Mouse (Mus musculus) intestine, embryonic 14.5 days (tissue): Measurements from ENCODE around the gene Rnf150. TPM values are rescaled to one million over a fixed set of nuclear protein-coding genes. Genes with fewer than 3 reads are reported as not detected.

ENCODE experiments used
- ATAC-seq: fragments of 200-750 bp; cut with Nextera tagmentation; replicated peaks from 2 replicates; pipeline ENCODE4 v1.8.0; 2017; ENCODE audit warnings: low read depth, moderate number of reproducible peaks, moderate TSS enrichment, moderate library complexity; ENCODE audit not compliant: low FRiP score, low TSS enrichment
- DNase-seq: peaks from one replicate; pipeline ENCODE4 v3.0.0-alpha.2; 2018; ENCODE audit warnings: low spot score
- H3K27ac ChIP-seq: fragments of 300-500 bp; sonication (generic); 2 replicates; pipeline ENCODE4 v1.5.1; 2014; ENCODE audit warnings: low read depth, mild to moderate bottlenecking, control low read depth
- H3K27me3 ChIP-seq: fragments of 300-500 bp; sonication (generic); replicated peaks from 2 replicates; pipeline ENCODE4 v1.6.1; 2014; ENCODE audit warnings: low read length, control low read depth; ENCODE audit not compliant: control insufficient read depth, insufficient read depth
- H3K36me3 ChIP-seq: fragments of 300-500 bp; sonication (generic); 2 replicates; pipeline ENCODE4 v1.6.1; 2014; ENCODE audit warnings: low read length, control low read depth; ENCODE audit not compliant: control insufficient read depth, insufficient read depth
- H3K4me1 ChIP-seq: fragments of 300-500 bp; sonication (generic); replicated peaks from 2 replicates; pipeline ENCODE4 v1.6.1; 2014; ENCODE audit warnings: low read length, control low read depth, mixed read lengths; ENCODE audit not compliant: control insufficient read depth, insufficient read depth
- H3K4me2 ChIP-seq: fragments of 300-500 bp; sonication (generic); 2 replicates; pipeline ENCODE4 v1.6.1; 2014; ENCODE audit warnings: low read length
- H3K4me3 ChIP-seq: fragments of 300-500 bp; sonication (generic); 2 replicates; pipeline ENCODE4 v1.5.1; 2014; ENCODE audit warnings: low read depth, low read length, control low read depth, mixed read lengths
- H3K9ac ChIP-seq: fragments of 300-500 bp; sonication (generic); 2 replicates; pipeline ENCODE4 v1.6.1; 2014; ENCODE audit warnings: mild to moderate bottlenecking, low read length
- H3K9me3 ChIP-seq: fragments of 300-500 bp; sonication (generic); 2 replicates; pipeline ENCODE4 v1.6.1; 2016; ENCODE audit warnings: low read length, control low read depth; ENCODE audit not compliant: control insufficient read depth
- WGBS: fragments of 180-500 bp; shearing (Covaris S2); extraction: QIAGEN DNeasy Blood & Tissue Kit; methylation state at CpG from one replicate; pipeline ENCODE4 v1.1.7; 2014; 5-methylcytosine and 5-hydroxymethylcytosine counted together
- polyA plus RNA-seq: library from polyadenylated mRNA; unstranded; fragments of >200 nt; fragmentation: Nextera tagmentation; extraction: Ambion mirVana; gene quantifications from 2 replicates; pipeline ENCODE4 v1.2.1, GENCODE M21; 2014

Rnf150 gene
- polyA plus RNA-seq, 1 experiment from 2014 or later: 1.5 TPM

- H3K4me3 ChIP-seq: no peak overlapping the region
- WGBS: 85% methylated on average over 1 of the region's 1 CpGs
- ATAC-seq (no peak), DNase-seq (no peak)
- no peak overlapping the region for H3K4me2 ChIP-seq
- no peaks in the 10 kb centered on the region for H3K27me3 ChIP-seq
- no peaks in the 10 kb centered on the region for H3K9me3 ChIP-seq
- H3K36me3 ChIP-seq: 0 out of 2 replicates have a peak, but pooled peaks cover 5% of the 10 kb centered on the region
- no peaks in the 10 kb centered on the region for H3K4me1 ChIP-seq
- H3K9ac ChIP-seq: no peak overlapping the region
- no peak overlapping the region for H3K27ac ChIP-seq
Observed at GRCm38 (mm10) chr8:83037321-83037720, 174.2 kb downstream of the Rnf150 start.

- 77% methylated on average over 10 of the region's 10 CpGs for WGBS
Observed at GRCm38 (mm10) chr8:83038575-83038974, 175.4 kb downstream of the Rnf150 start.

DNA sequence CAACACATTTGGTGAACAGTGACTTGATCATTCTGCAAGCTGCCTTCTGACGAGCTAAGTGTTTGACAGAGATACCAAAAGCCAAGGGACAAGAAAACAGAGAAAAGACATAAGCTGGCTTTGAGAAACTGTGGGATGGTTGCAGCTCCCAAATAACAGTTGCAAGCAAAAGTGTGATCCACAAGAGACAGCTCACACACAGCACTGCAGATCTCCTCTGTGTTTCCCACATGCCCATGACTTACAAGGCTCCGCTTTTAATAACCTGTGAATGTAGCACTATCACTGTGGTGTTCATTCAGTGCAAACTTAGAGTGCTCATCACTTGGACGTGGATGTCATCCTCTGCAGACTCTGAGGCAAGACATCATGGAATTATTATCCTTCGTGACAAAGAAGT, 178.3 kb downstream of the Rnf150 start:
- Histone ChIP-seq H3K36me3 (0 out of 2 replicates have a peak, but pooled peaks cover 5% of the 10 kb centered on the region), H3K4me2 (no peak overlapping the region), H3K27ac (no peak overlapping the region), H3K4me1 (no peaks in the 10 kb centered on the region), H3K27me3 (no peaks in the 10 kb centered on the region), H3K9me3 (no peaks in the 10 kb centered on the region), H3K4me3 (no peak overlapping the region), H3K9ac (no peak overlapping the region)
- WGBS: 80% methylated on average over 4 of the region's 4 CpGs
- DNase-seq (no peak), ATAC-seq (no peak)

More at GRCm38 (mm10) chr8:83038575-83038974, 175.4 kb downstream of the Rnf150 start:
- no peak overlapping the region for H3K27ac ChIP-seq
- no peaks in the 10 kb centered on the region for H3K4me1 ChIP-seq
- 0 out of 2 replicates have a peak, but pooled peaks cover 5% of the 10 kb centered on the region for H3K36me3 ChIP-seq
- DNase-seq: no peak
- no peak overlapping the region for H3K9ac ChIP-seq
- no peaks in the 10 kb centered on the region for H3K9me3 ChIP-seq
- no peaks in the 10 kb centered on the region for H3K27me3 ChIP-seq
- H3K4me3 ChIP-seq: no peak overlapping the region
- no peak overlapping the region for H3K4me2 ChIP-seq
- no peak for ATAC-seq

- Histone ChIP-seq H3K4me3 (no peak overlapping the region), H3K4me1 (no peaks in the 10 kb centered on the region; the same call in 1 of the 2 replicates), H3K36me3 (no peaks in the 10 kb centered on the region), H3K27ac (no peak overlapping the region), H3K9me3 (no peaks in the 10 kb centered on the region), H3K4me2 (no peak overlapping the region), H3K9ac (no peak overlapping the region), H3K27me3 (no peaks in the 10 kb centered on the region)
- ATAC-seq (no peak), DNase-seq (no peak)
- 84% methylated on average over 9 of the region's 9 CpGs for WGBS
Observed at GRCm38 (mm10) chr8:83046912-83047311, 183.8 kb downstream of the Rnf150 start.

- no peak for DNase-seq
- no peak for ATAC-seq
- Histone ChIP-seq H3K27ac (no peak overlapping the region), H3K4me2 (no peak overlapping the region), H3K27me3 (no peaks in the 10 kb centered on the region), H3K4me3 (no peak overlapping the region), H3K36me3 (no peaks in the 10 kb centered on the region), H3K9me3 (no peaks in the 10 kb centered on the region), H3K4me1 (no peaks in the 10 kb centered on the region; the same call in 1 of the 2 replicates), H3K9ac (no peak overlapping the region)
- 45% methylated on average over 6 of the region's 6 CpGs for WGBS
Observed at GRCm38 (mm10) chr8:83048527-83048926, 185.4 kb downstream of the Rnf150 start.

GRCm38 (mm10) chr8:83049171-83049601, 186.0 kb downstream of the Rnf150 start:
- Histone ChIP-seq H3K27me3 (no peaks in the 10 kb centered on the region), H3K27ac (peak overlapping the region; percentile 64; the same call in 1 of the 2 replicates), H3K9me3 (no peaks in the 10 kb centered on the region), H3K4me1 (no peaks in the 10 kb centered on the region; the same call in 1 of the 2 replicates), H3K9ac (no peak overlapping the region), H3K36me3 (no peaks in the 10 kb centered on the region), H3K4me2 (no peak overlapping the region), H3K4me3 (no peak overlapping the region)
- ATAC-seq (peak; percentile 80), DNase-seq (peak; percentile 58)
- WGBS: 22% methylated on average over 7 of the region's 7 CpGs

GRCm38 (mm10) chr8:83049616-83050015, 186.5 kb downstream of the Rnf150 start:
- ATAC-seq (0 out of 2 replicates have a peak, but pooled peaks have one; percentile 46), DNase-seq (no peak)

GRCm38 (mm10) chr8:83052896-83053295, 189.7 kb downstream of the Rnf150 start:
- no peak overlapping the region for H3K4me2 ChIP-seq
- no peak overlapping the region for H3K4me3 ChIP-seq
- no peaks in the 10 kb centered on the region; the same call in 1 of the 2 replicates for H3K4me1 ChIP-seq
- H3K27me3 ChIP-seq: no peaks in the 10 kb centered on the region
- ATAC-seq (no peak), DNase-seq (no peak)
- no peak overlapping the region for H3K27ac ChIP-seq
- H3K9ac ChIP-seq: no peak overlapping the region
- WGBS: 96% methylated on average over 4 of the region's 4 CpGs
- H3K9me3 ChIP-seq: no peaks in the 10 kb centered on the region
- no peaks in the 10 kb centered on the region for H3K36me3 ChIP-seq

More at GRCm38 (mm10) chr8:83049616-83050015, 186.5 kb downstream of the Rnf150 start:
- H3K9me3 ChIP-seq: no peaks in the 10 kb centered on the region
- no peaks in the 10 kb centered on the region for H3K36me3 ChIP-seq
- H3K27me3 ChIP-seq: no peaks in the 10 kb centered on the region
- peak overlapping the region; percentile 64; the same call in 1 of the 2 replicates for H3K27ac ChIP-seq
- H3K9ac ChIP-seq: no peak overlapping the region
- no peak overlapping the region for H3K4me3 ChIP-seq
- WGBS: 42% methylated on average over 1 of the region's 1 CpGs
- H3K4me2 ChIP-seq: no peak overlapping the region
- no peaks in the 10 kb centered on the region; the same call in 1 of the 2 replicates for H3K4me1 ChIP-seq

GRCm38 (mm10) chr8:83054801-83055200, 191.6 kb downstream of the Rnf150 start:
- H3K9ac ChIP-seq: no peak overlapping the region
- 87% methylated on average over 3 of the region's 3 CpGs for WGBS
- ATAC-seq (no peak), DNase-seq (no peak)
- peaks cover 7% of the 10 kb centered on the region; the same call in 1 of the 2 replicates for H3K4me1 ChIP-seq
- no peaks in the 10 kb centered on the region for H3K9me3 ChIP-seq
- H3K27me3 ChIP-seq: no peaks in the 10 kb centered on the region
- no peak overlapping the region for H3K4me2 ChIP-seq
- no peak overlapping the region for H3K27ac ChIP-seq
- no peak overlapping the region for H3K4me3 ChIP-seq
- H3K36me3 ChIP-seq: no peaks in the 10 kb centered on the region
